ENCODE assay signal across 7 mouse cellular contexts in genomic region chr14:105328397-105329302, GRCm38 (mm10).
DNase-seq lines count a peak whose midpoint lies in the region; ATAC-seq and TF ChIP-seq lines count a peak whose summit lies in the region.

No protein-coding gene starts in this region.

- H3K27me3 ChIP-seq in embryonic facial prominence, embryonic 11.5 days (ENCODE audit: control insufficient read depth, insufficient read depth, low read length) = no peaks in the 10 kb centered on the region
- H3K27me3 ChIP-seq in intestine, embryonic 16.5 days (replicated peaks; ENCODE audit: control insufficient read depth, insufficient read depth, low read length) = no peaks in the 10 kb centered on the region

- peak overlapping the region; percentile 29; the same call in 1 of the 2 replicates for H3K4me2 ChIP-seq in embryonic facial prominence, embryonic 11.5 days (ENCODE audit: low read depth, low read length)
- peak overlapping the region; percentile 59 for H3K4me2 ChIP-seq in intestine, embryonic 16.5 days (ENCODE audit: low read depth, low read length)

- intact Hi-C loops in left cerebral cortex, postnatal 10 days (cut with DNase I) = loop anchor here (5.0 kb wide), 1 partner anchor 569 kb away; the partner anchor contains the start of gene Spry2

- H3K36me3 ChIP-seq in embryonic facial prominence, embryonic 11.5 days (replicated peaks; ENCODE audit: control insufficient read depth, insufficient read depth, low read depth, low read length) = no peaks in the 10 kb centered on the region
- H3K36me3 ChIP-seq in intestine, embryonic 16.5 days (ENCODE audit: control insufficient read depth, insufficient read depth, low read length) = no peaks in the 10 kb centered on the region

- H3K9ac ChIP-seq in embryonic facial prominence, embryonic 11.5 days (replicated peaks; ENCODE audit: low read length) = peak overlapping the region; percentile 43
- H3K9ac ChIP-seq in intestine, embryonic 16.5 days (ENCODE audit: low read depth, low read length) = peak overlapping the region; percentile 62

- peak; percentile 46 for DNase-seq in embryonic facial prominence, embryonic 11.5 days (ENCODE audit: low spot score)
- DNase-seq in left cerebral cortex, postnatal 10 days (ENCODE audit: extremely low spot score in 1 of 2, low spot score in 2 of 2) = peak; percentile 74 to 75
- peak; percentile 45 for DNase-seq in right cerebral cortex, postnatal 14 days

- H3K4me1 ChIP-seq in bone marrow macrophage, adult 2 months (ENCODE audit: control insufficient read depth, insufficient read depth, low read length) = peaks cover 3% of the 10 kb centered on the region; the same call in 1 of the 2 replicates
- peaks cover 4% of the 10 kb centered on the region; the same call in 1 of the 2 replicates for H3K4me1 ChIP-seq in embryonic facial prominence, embryonic 11.5 days (ENCODE audit: control insufficient read depth, insufficient read depth, low read length)
- H3K4me1 ChIP-seq in intestine, embryonic 16.5 days (ENCODE audit: control insufficient read depth, insufficient read depth, low read length) = peaks cover 8% of the 10 kb centered on the region

- H3K9me3 ChIP-seq in embryonic facial prominence, embryonic 11.5 days (replicated peaks; ENCODE audit: control insufficient read depth, low read length) = no peaks in the 10 kb centered on the region
- H3K9me3 ChIP-seq in intestine, embryonic 16.5 days (ENCODE audit: control insufficient read depth, low read length) = no peaks in the 10 kb centered on the region

- peak overlapping the region; percentile 62 for H3K4me3 ChIP-seq in bone marrow macrophage, adult 2 months (ENCODE audit: insufficient read depth, low read length)
- no peak overlapping the region for H3K4me3 ChIP-seq in embryonic facial prominence, embryonic 11.5 days (ENCODE audit: low read depth, low read length)
- H3K4me3 ChIP-seq in intestine, embryonic 16.5 days (ENCODE audit: low read length) = peak overlapping the region; percentile 43

- 19% methylated on average over 13 of the region's 13 CpGs for WGBS in embryonic facial prominence, embryonic 11.5 days
- WGBS in intestine, embryonic 16.5 days = 6% methylated on average over 13 of the region's 13 CpGs

- peak; percentile 63 for ATAC-seq in embryonic facial prominence, embryonic 11.5 days (replicated peaks; ENCODE audit: insufficient number of reproducible peaks, low FRiP score, low TSS enrichment, low read depth)
- ATAC-seq in granulocyte monocyte progenitor cell, adult 5-6 weeks (replicated peaks; ENCODE audit: poor library complexity, severe bottlenecking) = peak; percentile 80
- peak; percentile 88 for ATAC-seq in intestine, embryonic 16.5 days
- peak; percentile 55 for ATAC-seq in megakaryocyte, adult 5-6 weeks (ENCODE audit: poor library complexity, severe bottlenecking)

- H3K27ac ChIP-seq in bone marrow macrophage, adult 2 months (ENCODE audit: insufficient read depth, low read depth, low read length) = no peak overlapping the region
- peak overlapping the region; percentile 47; the same call in 1 of the 2 replicates for H3K27ac ChIP-seq in embryonic facial prominence, embryonic 11.5 days (replicated peaks; ENCODE audit: low read depth, low read length)
- H3K27ac ChIP-seq in intestine, embryonic 16.5 days (ENCODE audit: low read length) = peak overlapping the region; percentile 86

- no peak for TF ChIP-seq CTCF in bone marrow macrophage, adult 2 months (IDR thresholded peaks at IDR 0.05; ENCODE audit: low read depth, low read length)

- no peak for TF ChIP-seq POLR2A in bone marrow macrophage, adult 2 months (IDR thresholded peaks at IDR 0.05; ENCODE audit: borderline replicate concordance, low read depth, low read length)
